Mouse (Mus musculus) heart, embryonic 16.5 days (tissue): ENCODE results near the gene Ucp1. TPM values are rescaled to one million over a fixed set of nuclear protein-coding genes. Genes with fewer than 3 reads are reported as not detected.
A peak's percentile ranks its signal among the peaks of the same experiment; 100 is the strongest.

Experiments used
- ATAC-seq: fragments of 200-750 bp; cut with Nextera tagmentation; replicated peaks from 2 replicates; pipeline ENCODE4 v1.8.0; 2017; ENCODE audit warnings: moderate number of reproducible peaks; ENCODE audit not compliant: insufficient read depth, low FRiP score; ENCODE audit errors: extremely low read depth
- H3K27ac ChIP-seq: fragments of 300-500 bp; sonication (generic); 2 replicates; pipeline ENCODE4 v1.5.1; 2014; ENCODE audit warnings: mild to moderate bottlenecking, low read length, control low read depth, moderate library complexity
- H3K27me3 ChIP-seq: fragments of 300-500 bp; sonication (generic); 2 replicates; pipeline ENCODE4 v1.6.1; 2014; ENCODE audit warnings: low read length, mixed read lengths; ENCODE audit not compliant: control insufficient read depth, insufficient read depth
- H3K36me3 ChIP-seq: fragments of 300-500 bp; sonication (generic); 2 replicates; pipeline ENCODE4 v1.6.1; 2014; ENCODE audit not compliant: control insufficient read depth, insufficient read depth
- H3K4me1 ChIP-seq: fragments of 300-500 bp; sonication (generic); 2 replicates; pipeline ENCODE4 v1.6.1; 2014; ENCODE audit warnings: low read length, mixed read lengths; ENCODE audit not compliant: control insufficient read depth, insufficient read depth
- H3K4me2 ChIP-seq: fragments of 300-500 bp; sonication (generic); 2 replicates; pipeline ENCODE4 v1.6.1; 2014; ENCODE audit warnings: low read depth, mild to moderate bottlenecking, control low read depth, low read length
- H3K4me3 ChIP-seq: fragments of 300-500 bp; sonication (generic); 2 replicates; pipeline ENCODE4 v1.5.1; 2014; ENCODE audit warnings: mild to moderate bottlenecking, control low read depth, low read length
- H3K9ac ChIP-seq: fragments of 300-500 bp; sonication (generic); 2 replicates; pipeline ENCODE4 v1.6.1; 2014; ENCODE audit warnings: low read length, control low read depth
- H3K9me3 ChIP-seq: fragments of 300-500 bp; sonication (generic); replicated peaks from 2 replicates; pipeline ENCODE4 v1.6.1; 2016; ENCODE audit warnings: low read length; ENCODE audit not compliant: control insufficient read depth
- WGBS: fragments of 180-500 bp; shearing (Covaris S2); extraction: QIAGEN DNeasy Blood & Tissue Kit; methylation state at CpG from one replicate; pipeline ENCODE4 v1.1.7; 2014; 5-methylcytosine and 5-hydroxymethylcytosine counted together
- polyA plus RNA-seq: library from polyadenylated mRNA; unstranded; fragments of >200 nt; fragmentation: Nextera tagmentation; extraction: Ambion mirVana; gene quantifications from 2 replicates; pipeline ENCODE4 v1.2.1, GENCODE M21; 2015

Gene Ucp1
- not detected in 2 replicates for polyA plus RNA-seq

DNA sequence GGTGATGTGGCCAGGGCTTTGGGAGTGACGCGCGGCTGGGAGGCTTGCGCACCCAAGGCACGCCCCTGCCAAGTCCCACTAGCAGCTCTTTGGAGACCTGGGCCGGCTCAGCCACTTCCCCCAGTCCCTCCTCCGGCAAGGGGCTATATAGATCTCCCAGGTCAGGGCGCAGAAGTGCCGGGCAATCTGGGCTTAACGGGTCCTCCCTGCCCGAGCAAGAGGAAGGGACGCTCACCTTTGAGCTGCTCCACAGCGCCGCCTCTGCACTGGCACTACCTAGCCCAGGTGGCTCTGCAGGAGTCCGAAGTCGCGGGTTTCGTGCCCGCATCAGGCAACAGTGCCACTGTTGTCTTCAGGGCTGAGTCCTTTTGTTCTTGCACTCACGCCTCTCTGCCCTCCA is at the start of gene Ucp1:
Gene Ucp1, plus strand, starts transcription at position 177 of the 400 bp plus-strand sequence.
- Histone ChIP-seq H3K4me1 (0 out of 2 replicates have a peak, but pooled peaks cover 2% of the 10 kb centered on the region), H3K27ac (no peak within 1 kb of the TSS), H3K4me3 (peak within 1 kb of the TSS; percentile 36), H3K9ac (no peak within 1 kb of the TSS), H3K27me3 (peaks cover 27% of the 10 kb centered on the region), H3K9me3 (no peaks in the 10 kb centered on the region), H3K36me3 (no peaks in the 10 kb centered on the region), H3K4me2 (peak within 1 kb of the TSS; percentile 68)
- WGBS, result 4% methylated on average over 20 of the region's 20 CpGs
- no peak for ATAC-seq

DNA sequence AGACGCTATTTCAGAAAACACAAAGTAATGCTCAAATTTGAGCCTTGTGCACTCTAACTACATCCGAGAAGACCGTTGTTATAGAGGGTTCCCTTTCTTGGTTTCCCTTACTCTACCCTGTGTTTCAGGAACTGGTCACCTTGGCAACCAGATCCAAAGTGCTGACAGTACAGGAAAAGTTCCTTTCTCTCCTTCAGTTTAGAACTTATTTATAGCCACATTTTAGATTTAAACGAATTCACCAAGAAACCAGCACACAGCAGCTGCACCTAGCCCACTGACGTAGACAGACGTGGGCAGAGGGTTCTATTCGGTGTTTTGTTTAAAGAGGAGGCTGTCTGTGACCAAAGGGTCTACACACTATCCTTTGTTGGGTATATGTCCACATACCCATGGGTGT is 46.0 kb upstream of the Ucp1 start:
- no peak overlapping the region for H3K9ac ChIP-seq
- no peaks in the 10 kb centered on the region for H3K4me1 ChIP-seq
- no peak overlapping the region for H3K4me3 ChIP-seq
- no peak overlapping the region for H3K4me2 ChIP-seq
- no peaks in the 10 kb centered on the region for H3K27me3 ChIP-seq
- H3K9me3 ChIP-seq, result no peaks in the 10 kb centered on the region
- 80% methylated on average over 7 of the region's 7 CpGs for WGBS
- H3K27ac ChIP-seq, result no peak overlapping the region
- H3K36me3 ChIP-seq, result no peaks in the 10 kb centered on the region
- ATAC-seq, result no peak

DNA sequence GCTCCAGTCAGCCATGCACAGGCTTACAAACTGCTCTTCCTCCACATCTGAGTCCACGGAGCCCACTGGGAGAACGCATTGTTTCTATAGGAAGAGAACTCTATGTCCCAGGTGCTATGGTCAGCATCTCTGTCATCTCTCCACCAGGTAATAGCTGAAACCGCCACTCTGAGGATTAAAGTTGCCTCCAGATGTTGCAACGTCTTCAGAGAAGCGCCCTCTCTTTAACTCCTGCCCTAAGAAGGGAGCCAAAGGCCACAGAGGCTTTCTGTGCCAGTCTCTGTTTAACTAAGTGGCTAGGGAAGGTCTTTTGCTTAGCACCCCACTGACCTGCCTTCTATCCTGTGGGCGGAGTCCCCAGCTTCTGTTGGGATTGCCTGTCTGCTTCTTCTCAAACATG is 39.3 kb upstream of the Ucp1 start:
- no peaks in the 10 kb centered on the region for H3K4me1 ChIP-seq
- 91% methylated on average over 6 of the region's 6 CpGs for WGBS
- no peaks in the 10 kb centered on the region for H3K9me3 ChIP-seq
- no peak overlapping the region for H3K4me2 ChIP-seq
- no peak overlapping the region for H3K27ac ChIP-seq
- ATAC-seq, result no peak
- no peak overlapping the region for H3K9ac ChIP-seq
- H3K36me3 ChIP-seq, result no peaks in the 10 kb centered on the region
- H3K4me3 ChIP-seq, result no peak overlapping the region
- no peaks in the 10 kb centered on the region for H3K27me3 ChIP-seq

DNA sequence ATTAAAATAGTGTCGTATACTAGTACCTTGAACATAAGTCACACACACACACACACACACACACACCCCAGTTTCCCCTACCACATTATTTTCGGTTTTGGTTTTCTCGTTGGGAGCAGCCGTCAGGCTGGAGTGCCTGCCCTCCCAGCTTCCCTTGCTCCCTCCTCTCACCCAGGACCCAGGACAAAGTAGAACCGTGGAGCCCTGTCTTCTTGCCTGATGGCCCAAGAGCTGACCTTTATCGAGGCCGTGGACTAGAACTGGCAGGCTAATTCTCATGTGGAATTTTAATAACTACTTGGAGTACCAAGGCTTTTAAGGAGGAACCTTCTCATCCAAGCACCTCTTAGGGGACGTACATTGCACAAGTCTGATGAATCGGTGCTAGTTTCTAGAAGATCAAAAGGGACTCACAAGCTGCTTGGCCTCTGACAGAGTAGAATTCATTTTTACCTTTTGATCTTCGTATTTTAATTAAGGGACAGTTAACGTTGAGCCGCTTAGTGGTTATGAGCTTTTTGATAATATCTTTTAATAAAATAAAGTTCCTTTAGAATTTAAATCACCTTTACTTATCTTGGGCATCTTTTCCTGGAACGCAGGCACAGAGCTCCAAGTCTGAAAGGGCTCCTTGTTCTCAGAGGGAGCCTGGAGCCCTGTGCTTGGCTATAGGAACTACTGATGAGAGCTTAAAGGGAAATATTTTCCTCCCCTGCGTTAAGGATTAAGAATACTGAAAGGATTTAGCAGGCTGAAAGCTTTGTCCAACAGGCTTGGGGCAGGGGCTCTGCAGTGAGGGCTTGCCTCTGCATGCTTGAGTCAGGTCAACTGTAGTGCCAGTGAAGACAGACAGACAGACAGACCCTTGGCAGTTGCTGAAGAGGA is 38.5 kb upstream of the Ucp1 start:
- WGBS, result 78% methylated on average over 14 of the region's 14 CpGs

DNA sequence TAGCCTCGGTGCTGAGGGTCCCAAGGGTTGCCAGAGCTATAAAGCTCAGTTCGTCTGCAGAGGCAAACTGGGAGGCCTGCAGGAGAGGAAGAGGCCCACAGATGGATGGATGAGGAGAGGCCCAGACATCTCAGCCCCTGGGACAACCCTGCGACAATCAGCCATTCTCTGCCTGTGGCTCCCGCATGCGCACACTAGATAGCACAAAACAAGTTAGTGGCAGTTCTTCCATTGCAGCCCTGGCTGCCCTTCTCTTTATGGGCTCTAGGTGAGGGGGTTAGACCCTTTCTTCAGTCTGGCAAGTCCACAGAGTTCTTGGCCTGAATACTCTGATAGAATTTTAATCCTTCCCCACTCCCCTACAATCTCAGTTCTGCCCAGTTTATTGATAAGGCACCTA is 37.4 kb upstream of the Ucp1 start:
- Histone ChIP-seq H3K36me3 (no peaks in the 10 kb centered on the region), H3K4me1 (no peaks in the 10 kb centered on the region), H3K9ac (no peak overlapping the region), H3K4me3 (no peak overlapping the region), H3K27me3 (no peaks in the 10 kb centered on the region), H3K9me3 (no peaks in the 10 kb centered on the region), H3K4me2 (no peak overlapping the region), H3K27ac (no peak overlapping the region)
- 79% methylated on average over 5 of the region's 5 CpGs for WGBS
- ATAC-seq, result no peak

More for the DNA sequence above, 38.5 kb upstream of the Ucp1 start:
- no peaks in the 10 kb centered on the region for H3K4me1 ChIP-seq
- no peak overlapping the region for H3K9ac ChIP-seq
- no peak for ATAC-seq
- no peaks in the 10 kb centered on the region for H3K9me3 ChIP-seq
- no peak overlapping the region for H3K4me2 ChIP-seq
- H3K36me3 ChIP-seq, result no peaks in the 10 kb centered on the region
- H3K4me3 ChIP-seq, result no peak overlapping the region
- no peak overlapping the region for H3K27ac ChIP-seq
- H3K27me3 ChIP-seq, result no peaks in the 10 kb centered on the region

DNA sequence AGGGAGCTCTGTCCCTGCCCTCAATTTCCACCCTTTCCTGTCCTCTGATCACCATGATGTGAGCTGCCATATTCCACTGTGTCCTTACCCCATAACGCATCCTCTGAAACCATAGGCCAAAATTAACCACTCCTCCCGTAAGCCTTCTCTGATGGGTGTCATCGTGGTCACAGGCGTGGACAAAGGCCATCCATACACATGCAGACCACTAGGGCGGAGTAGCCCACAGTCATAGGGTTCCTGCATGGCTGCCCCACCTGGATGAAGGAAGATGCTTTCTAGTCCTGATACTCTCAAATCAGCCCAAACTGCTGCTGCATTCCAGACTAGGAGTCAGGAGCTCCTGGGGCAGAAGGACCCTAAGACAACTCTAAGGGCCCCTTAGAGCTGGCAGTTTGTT is 32.5 kb upstream of the Ucp1 start:
- H3K4me2 ChIP-seq, result no peak overlapping the region
- H3K27ac ChIP-seq, result no peak overlapping the region
- no peak overlapping the region for H3K4me3 ChIP-seq
- H3K9ac ChIP-seq, result no peak overlapping the region
- H3K36me3 ChIP-seq, result no peaks in the 10 kb centered on the region
- no peaks in the 10 kb centered on the region for H3K9me3 ChIP-seq
- WGBS, result 96% methylated on average over 5 of the region's 5 CpGs
- ATAC-seq, result no peak
- no peaks in the 10 kb centered on the region for H3K27me3 ChIP-seq
- H3K4me1 ChIP-seq, result no peaks in the 10 kb centered on the region

DNA sequence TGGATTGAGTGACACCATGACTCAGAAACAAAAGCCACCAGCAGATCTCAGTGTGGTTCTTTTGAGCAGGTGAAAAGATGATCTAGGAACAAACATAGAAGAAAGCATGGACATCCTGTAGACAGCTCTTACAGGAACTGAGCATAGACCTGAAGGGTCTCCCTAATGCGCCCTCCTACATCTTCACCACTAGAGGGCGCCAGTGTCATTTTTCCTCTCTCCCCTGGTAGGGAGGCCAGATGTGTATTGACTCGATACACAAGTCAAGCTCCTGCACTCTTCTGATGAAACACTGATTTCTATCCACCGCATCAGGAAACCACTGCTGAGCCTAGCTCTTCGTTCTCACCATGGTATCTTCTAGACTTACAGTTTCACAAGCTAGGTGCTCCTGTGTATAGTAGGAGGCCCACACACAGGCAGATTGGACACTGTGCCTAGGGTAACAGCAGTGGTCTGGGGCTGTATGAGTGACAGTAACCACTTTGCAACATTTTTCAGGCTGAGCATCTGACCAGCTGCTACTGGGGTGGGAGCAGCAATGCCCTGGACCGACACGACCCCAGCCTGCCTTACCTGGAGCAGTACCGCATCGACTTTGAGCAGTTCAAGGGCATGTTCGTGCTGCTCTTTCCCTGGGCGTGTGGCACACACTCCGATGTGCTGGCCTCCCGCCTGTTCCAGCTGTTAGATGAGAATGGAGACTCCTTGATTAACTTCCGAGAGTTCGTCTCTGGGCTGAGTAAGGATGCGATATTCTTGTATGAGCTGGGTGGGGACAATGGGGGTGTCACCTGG is 29.5 kb upstream of the Ucp1 start:
- 71% methylated on average over 16 of the region's 16 CpGs for WGBS
- no peak overlapping the region for H3K4me2 ChIP-seq
- peak; percentile 75 for ATAC-seq

DNA sequence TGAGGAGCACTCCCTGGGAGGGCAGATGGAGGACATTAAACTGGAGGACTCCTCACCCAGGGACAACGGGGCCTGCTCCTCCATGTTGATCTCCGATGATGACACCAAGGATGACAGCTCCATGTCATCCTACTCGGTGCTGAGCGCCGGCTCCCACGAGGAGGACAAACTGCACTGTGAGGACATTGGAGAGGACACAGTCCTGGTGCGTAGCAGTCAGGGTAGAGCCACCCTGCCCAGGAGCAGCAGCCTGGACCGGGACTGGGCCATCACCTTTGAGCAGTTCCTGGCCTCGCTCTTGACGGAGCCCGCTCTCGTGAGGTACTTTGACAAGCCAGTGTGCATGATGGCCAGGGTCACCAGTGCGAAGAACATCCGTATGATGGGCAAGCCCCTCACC is 19.0 kb upstream of the Ucp1 start:
- no peak for ATAC-seq
- no peak overlapping the region for H3K9ac ChIP-seq
- no peak overlapping the region for H3K27ac ChIP-seq
- WGBS, result 95% methylated on average over 14 of the region's 14 CpGs
- no peaks in the 10 kb centered on the region for H3K9me3 ChIP-seq
- H3K4me2 ChIP-seq, result no peak overlapping the region
- no peaks in the 10 kb centered on the region for H3K36me3 ChIP-seq
- peaks cover 5% of the 10 kb centered on the region for H3K4me1 ChIP-seq
- H3K4me3 ChIP-seq, result no peak overlapping the region
- H3K27me3 ChIP-seq, result no peaks in the 10 kb centered on the region

More for the DNA sequence above, 29.5 kb upstream of the Ucp1 start:
- Histone ChIP-seq H3K4me3 (no peak overlapping the region), H3K36me3 (no peaks in the 10 kb centered on the region), H3K9ac (no peak overlapping the region), H3K4me1 (no peaks in the 10 kb centered on the region), H3K27ac (no peak overlapping the region), H3K9me3 (no peaks in the 10 kb centered on the region), H3K27me3 (no peaks in the 10 kb centered on the region)

DNA sequence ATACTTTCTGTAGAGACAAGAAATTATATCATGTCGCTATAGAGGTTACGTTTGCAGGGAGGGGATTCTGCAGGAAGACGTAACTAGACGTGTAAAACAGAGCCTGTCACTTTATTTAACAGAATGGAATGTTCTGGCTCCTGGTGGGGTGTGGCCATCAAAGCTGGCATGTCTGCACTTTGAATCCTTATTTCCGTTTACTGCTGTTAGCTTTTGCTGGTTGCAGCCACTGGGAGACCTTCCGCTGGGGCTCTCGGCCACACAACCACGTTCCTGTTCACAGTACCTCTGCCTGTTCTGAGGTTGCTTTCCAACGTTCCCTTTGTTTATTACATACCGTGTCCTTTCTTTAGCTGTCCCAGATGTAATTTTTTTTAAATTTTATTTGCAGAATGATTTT is 17.7 kb upstream of the Ucp1 start:
- no peak overlapping the region for H3K27ac ChIP-seq
- no peaks in the 10 kb centered on the region for H3K27me3 ChIP-seq
- ATAC-seq, result no peak
- WGBS, result 67% methylated on average over 10 of the region's 10 CpGs
- H3K4me2 ChIP-seq, result no peak overlapping the region
- H3K4me3 ChIP-seq, result no peak overlapping the region
- no peaks in the 10 kb centered on the region for H3K9me3 ChIP-seq
- H3K9ac ChIP-seq, result no peak overlapping the region
- H3K4me1 ChIP-seq, result peaks cover 5% of the 10 kb centered on the region
- no peaks in the 10 kb centered on the region for H3K36me3 ChIP-seq
